Mouse (Mus musculus): Measurements from ENCODE around the gene Saa2. TPM values are rescaled to one million over a fixed set of nuclear protein-coding genes. Genes with fewer than 3 reads are reported as not detected.

Gene Saa2
- total RNA-seq, 2 experiments from 2014 or later, result not detected

DNA sequence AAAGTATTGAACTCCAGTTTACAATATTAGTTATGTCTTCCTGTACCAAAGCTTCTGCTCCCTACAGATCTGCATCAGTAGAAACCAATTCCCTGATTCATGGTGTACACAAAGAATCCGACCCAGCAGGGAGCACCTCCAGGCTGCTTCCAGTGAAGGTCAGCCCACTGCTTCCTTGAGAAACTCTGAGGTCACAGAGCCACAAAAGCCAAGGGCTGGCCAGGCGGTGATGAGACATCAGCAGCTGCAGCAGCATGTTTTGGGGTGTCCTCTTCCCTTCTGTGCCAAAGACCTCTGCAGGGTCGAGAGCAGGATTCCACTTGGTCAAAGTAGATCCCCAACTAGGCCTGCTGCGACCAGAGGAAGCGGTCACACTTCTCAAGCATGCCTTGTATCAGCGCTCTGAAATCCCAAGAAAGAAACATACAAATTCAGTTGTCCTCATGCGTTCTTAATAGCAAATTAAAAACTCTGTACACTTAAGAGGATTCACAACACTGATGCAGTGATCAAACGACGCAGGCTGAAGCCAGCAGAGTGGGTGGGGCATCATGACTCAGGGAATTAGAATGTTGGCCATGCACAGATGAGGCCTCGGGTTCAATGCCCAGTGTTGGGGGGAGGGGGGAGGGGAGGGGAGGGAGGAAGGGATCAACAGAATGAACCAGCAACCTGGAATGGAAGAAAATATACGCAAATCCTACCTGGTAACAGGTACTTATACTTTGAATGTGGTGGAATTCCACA lies 9.6 kb downstream of the Saa2 start:
- no peak for DNase-seq (ENCODE audit: extremely low spot score in 1 of 2, low spot score in 1 of 2)

DNA sequence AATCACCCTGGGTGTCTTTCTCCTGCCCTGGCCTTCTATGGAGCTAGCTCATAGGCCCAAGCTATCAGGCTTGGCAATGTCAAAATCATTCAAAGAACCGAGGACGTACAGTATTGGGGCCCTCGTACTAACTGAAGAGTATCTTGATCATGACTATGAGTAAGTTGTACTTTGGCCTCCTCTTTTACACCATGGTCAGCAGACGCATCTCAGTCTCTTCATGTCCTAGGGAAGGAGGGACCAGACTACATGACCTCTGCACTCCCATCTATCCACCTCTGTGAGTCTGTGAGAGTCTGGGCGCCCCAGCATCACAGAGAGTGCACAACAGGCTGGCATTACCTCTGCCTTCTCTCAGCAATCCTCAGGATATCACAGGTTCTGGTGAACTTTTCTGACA lies 11.0 kb downstream of the Saa2 start:
- no peak for DNase-seq (ENCODE audit: extremely low spot score in 1 of 2, low spot score in 1 of 2)

DNA sequence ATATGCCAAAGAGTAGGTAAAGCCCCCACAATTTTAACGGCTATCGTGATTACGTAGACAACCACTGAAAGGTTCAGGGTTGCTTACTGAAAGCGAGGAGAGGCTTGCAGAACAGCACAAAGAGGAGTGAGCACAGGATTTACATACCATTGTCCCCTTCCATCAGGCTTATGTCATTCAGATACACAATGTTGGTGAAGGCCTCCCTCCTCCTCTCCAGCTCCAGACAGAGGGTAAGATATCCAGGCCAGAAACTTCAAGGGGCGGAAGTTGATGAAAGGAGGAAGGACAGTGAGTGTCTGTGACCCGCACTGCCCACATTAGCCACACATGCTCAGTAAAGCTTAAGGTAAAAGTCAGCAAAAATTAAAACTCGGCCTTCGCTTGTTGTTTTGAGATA lies 13.1 kb downstream of the Saa2 start:
- DNase-seq (ENCODE audit: extremely low spot score in 1 of 2, low spot score in 1 of 2), result no peak

- no peak for DNase-seq (ENCODE audit: extremely low spot score in 1 of 2, low spot score in 1 of 2)
Measured at GRCm38 (mm10) chr7:46767371-46767770, 15.8 kb downstream of the Saa2 start.

DNA sequence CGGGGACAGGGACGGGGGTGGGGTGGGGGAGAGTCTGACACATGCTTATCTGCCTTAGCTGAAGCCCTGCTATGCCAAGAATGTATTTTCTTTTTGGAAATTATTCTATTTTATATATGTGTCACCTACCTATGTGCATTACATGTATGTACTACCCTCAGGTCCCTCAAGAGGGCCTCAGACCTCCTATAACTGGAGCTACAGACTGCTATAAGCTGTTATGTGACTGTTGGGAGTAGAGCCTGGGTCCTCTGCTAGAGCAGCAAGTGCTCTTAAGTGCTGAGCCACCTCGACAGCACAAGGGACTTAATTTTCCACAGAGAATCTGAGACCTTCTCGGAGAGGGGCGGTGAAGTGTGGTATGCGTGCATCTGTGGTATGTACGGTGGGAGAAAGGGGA lies 16.9 kb downstream of the Saa2 start:
- no peak for DNase-seq (ENCODE audit: extremely low spot score in 1 of 2, low spot score in 1 of 2)

- peak; percentile 17 to 58 for DNase-seq (ENCODE audit: extremely low spot score in 1 of 2, low spot score in 1 of 2)
Measured at GRCm38 (mm10) chr7:46770706-46771105, 19.1 kb downstream of the Saa2 start.

- no peak for DNase-seq (ENCODE audit: extremely low spot score in 1 of 2, low spot score in 1 of 2)
Measured at GRCm38 (mm10) chr7:46789177-46789849, 37.7 kb downstream of the Saa2 start.

DNA sequence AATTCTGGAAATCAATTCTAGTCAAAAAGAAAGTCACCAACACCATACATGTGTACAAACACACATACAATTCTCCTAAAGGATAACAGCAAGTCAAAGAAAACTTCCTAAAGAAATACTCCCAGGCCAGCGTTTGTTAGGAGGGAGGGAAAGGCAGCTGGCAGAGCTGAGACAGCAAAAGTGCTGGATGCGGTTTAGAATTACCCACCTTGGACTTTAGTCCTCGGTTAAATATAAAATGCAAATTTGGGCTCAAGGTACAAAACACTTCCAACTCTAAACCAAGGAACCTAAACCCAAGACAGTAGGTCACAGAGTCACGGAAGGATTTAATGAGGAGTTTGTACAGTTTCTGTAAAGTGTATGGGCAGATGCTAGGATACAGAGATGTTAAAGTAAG lies 42.3 kb downstream of the Saa2 start:
- DNase-seq (ENCODE audit: extremely low spot score in 1 of 2, low spot score in 1 of 2), result no peak

DNA sequence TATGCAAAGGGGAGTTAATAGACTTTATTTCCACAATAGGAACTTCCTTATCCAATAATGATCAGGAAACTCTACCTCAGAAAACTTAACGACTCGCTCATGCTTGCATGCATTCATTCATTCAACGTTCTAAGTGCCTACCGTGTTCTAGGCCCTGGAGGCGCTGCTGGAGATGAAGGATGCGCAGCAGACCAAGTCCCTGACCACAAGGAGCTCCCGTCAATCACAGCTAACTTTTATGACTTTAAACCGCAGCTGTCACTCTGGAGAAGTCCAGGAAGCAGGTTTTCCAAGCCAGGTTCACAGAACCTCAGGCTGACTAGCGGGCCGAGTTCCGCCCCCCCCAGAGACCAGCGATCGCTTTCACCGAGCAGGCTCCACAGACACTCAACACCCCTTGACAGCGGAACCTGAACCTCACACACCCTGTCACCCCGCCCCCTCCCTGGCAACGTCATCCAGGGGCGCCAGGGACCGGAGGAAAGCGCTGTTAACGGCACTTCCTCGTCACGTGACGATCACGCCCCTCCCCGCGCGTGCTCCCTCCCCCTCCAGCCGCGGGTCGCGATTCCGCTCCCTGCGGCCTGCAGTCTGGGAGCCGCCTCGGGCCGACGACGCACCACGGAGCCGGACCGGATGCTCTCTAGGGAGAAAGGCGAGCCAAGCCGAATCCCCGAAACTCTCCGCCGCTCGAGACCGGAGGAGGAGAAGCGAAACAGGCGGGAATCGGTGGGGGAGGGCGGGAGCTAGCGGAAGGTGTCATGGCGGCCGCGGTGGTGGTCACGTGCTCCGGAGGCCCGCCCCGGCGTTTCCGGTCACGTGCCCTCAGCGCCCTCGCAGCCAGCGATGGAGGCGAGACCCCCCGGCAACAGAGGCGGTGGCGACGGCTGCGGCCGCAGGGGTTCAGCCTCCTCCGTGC lies 44.0 kb downstream of the Saa2 start, which contains the start of the genes Hps5 and Gtf2h1:
Hps5 (minus strand) TSS at position 778 of the 919 bp plus-strand sequence.
Gtf2h1 (plus strand) TSS at position 817 of the 919 bp plus-strand sequence.
- DNase-seq (ENCODE audit: extremely low spot score in 1 of 2, low spot score in 1 of 2), result peak; percentile 96 to 97

GRCm38 (mm10) chr7:46796206-46796679 lies 44.7 kb downstream of the Saa2 start:
- peak in 1 of 2 experiments; percentile 6 for DNase-seq (ENCODE audit: extremely low spot score in 1 of 2, low spot score in 1 of 2)

- DNase-seq (ENCODE audit: extremely low spot score in 1 of 2, low spot score in 1 of 2), result no peak
Measured at GRCm38 (mm10) chr7:46796779-46797178, 45.2 kb downstream of the Saa2 start.

Other genes with a start within 250 kb of the Saa2 start
- 10 to 100 TPM; 40.2 to 46.2 TPM for gene Sergef, start 112.0 kb upstream of the Saa2 start, total RNA-seq (2021)
- gene Tph1, start 79.3 kb upstream of the Saa2 start, total RNA-seq (2021), result under 1 TPM; 0.14 to 0.57 TPM
- 10 to 100 TPM in 1 of 2 experiments, 1 to 10 TPM in 1; 9.5 to 10.6 TPM for gene Saal1, start 41.1 kb upstream of the Saa2 start, total RNA-seq (2021)
- not detected for gene Saa3, start 36.1 kb upstream of the Saa2 start, total RNA-seq (2021)
- not detected for gene Saa4, start 19.2 kb upstream of the Saa2 start, total RNA-seq (2021)
- gene Saa1, start 8.8 kb upstream of the Saa2 start, total RNA-seq (2021), result not detected
- 10 to 100 TPM; 12.2 to 18.4 TPM for gene Hps5, start 44.3 kb downstream of the Saa2 start, total RNA-seq (2021)
- 10 to 100 TPM; 38.8 to 39.9 TPM for gene Gtf2h1, start 44.3 kb downstream of the Saa2 start, total RNA-seq (2021)
- 100 to 1,000 TPM; 303 to 347 TPM for gene Ldha, start 89.7 kb downstream of the Saa2 start, total RNA-seq (2021)
- gene Ldhc, start 109.4 kb downstream of the Saa2 start, total RNA-seq (2021), result not detected
- 10 to 100 TPM; 69.3 to 80.6 TPM for gene Tsg101, start 168.2 kb downstream of the Saa2 start, total RNA-seq (2021)
- gene Uevld, start 206.7 kb downstream of the Saa2 start, total RNA-seq (2021), result 10 to 100 TPM; 14.1 to 14.7 TPM
- gene Gm9999, start 231.8 kb downstream of the Saa2 start, total RNA-seq (2021), result not detected